Mouse (Mus musculus) left cerebral cortex, adult 2 months (tissue): ENCODE measurements at regions not wholly inside any gene's neighbourhood (a gene's known extent, or its start where the extent isn't known, plus 50 kb on each side); places are given as distances from the start of the nearest gene placed in this dataset.
A peak's percentile ranks its signal among the peaks of the same experiment; 100 is the strongest.

Source experiments
- DNase-seq, 2 experiments: peaks; one replicate each; pipeline ENCODE4 v3.0.0; 2021 to 2022; ENCODE audit warnings: low spot score in 2 of 2, mixed read lengths in 1 of 2; ENCODE audit errors: extremely low spot score in 1 of 2
- H3K27ac ChIP-seq: fragments of 200-600 bp; 2 replicates; pipeline ENCODE4 v1.8.1; 2022
- H3K4me3 ChIP-seq: fragments of 200-600 bp; 2 replicates; pipeline ENCODE4 v1.8.1; 2022
- CTCF ChIP-seq: fragments of 200-600 bp; IDR thresholded peaks from 2 replicates; pipeline ENCODE4 v1.8.1; 2022; ENCODE audit warnings: antibody characterized with exemption, mild to moderate bottlenecking, moderate library complexity
- intact Hi-C: fragments of 180-260 bp; cut with DNase I; formaldehyde crosslinking; loops from one replicate; pipeline ENCODE4 v1.15.1; 2025

DNA sequence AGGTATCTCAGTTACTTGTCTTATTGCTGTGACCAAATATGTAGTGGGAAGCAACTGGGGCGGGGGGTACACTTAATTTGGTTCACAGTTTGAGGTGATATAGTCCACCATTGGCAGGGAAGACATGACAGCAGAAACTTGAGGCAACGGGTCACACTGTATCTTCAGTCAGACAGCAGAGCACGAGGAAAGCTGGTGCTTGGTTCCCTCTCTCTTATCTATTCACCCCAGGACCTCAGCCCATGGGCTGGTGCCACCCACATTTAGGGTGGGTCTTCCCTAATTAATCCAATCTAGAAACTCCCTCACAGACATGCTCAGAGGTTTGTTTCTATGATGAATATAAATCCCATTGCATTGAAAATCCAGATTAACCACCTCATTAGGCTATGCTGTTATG, 56.5 kb downstream of the Otud1 start:
- no peak overlapping the region for H3K4me3 ChIP-seq
- TF ChIP-seq CTCF, result no peak
- no peak overlapping the region for H3K27ac ChIP-seq
- intact Hi-C loops, result loop anchor here (10.0 kb wide), 2 partner anchors 781 to 961 kb away; no protein-coding TSS in a partner anchor
- no peak for DNase-seq

DNA sequence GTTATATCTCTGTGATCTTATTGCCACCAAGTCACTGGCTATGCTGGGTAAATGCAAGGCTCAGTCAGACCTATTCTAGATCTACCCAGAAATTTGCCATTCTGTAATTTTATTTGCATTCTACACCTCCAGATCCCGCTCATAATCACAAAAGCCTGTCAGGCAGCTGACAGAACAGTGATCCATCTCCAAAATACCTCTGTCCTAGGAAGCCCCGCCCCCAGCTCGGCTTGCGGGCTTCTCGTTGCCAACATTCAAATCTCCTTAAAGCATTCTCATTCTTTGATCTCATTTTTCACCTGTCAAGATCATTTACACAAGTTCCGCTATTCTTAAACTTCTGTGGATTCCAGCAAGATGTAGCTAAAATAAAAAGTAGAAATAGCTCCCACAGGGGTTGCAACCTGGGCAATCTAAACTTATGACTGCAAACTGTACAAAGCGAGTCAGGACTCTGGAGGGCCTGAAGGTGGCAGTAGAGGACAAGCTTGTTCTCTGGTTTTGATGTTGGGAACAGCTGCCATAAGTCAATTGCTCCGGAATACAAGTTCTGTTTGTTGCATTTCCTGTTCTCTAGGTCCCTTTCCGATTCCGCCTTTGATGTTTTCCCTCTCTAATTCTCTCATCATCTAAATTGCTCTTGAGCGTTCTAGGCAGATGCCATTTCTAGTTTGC, 58.1 kb downstream of the Otud1 start:
- DNase-seq, result peak; percentile 46 to 69
- intact Hi-C loops, result loop anchor here (5.0 to 10.0 kb wide), 3 partner anchors 779 to 1062 kb away; no protein-coding TSS in a partner anchor
- peak; percentile 94 for TF ChIP-seq CTCF
- Histone ChIP-seq H3K4me3 (no peak overlapping the region), H3K27ac (no peak overlapping the region)

DNA sequence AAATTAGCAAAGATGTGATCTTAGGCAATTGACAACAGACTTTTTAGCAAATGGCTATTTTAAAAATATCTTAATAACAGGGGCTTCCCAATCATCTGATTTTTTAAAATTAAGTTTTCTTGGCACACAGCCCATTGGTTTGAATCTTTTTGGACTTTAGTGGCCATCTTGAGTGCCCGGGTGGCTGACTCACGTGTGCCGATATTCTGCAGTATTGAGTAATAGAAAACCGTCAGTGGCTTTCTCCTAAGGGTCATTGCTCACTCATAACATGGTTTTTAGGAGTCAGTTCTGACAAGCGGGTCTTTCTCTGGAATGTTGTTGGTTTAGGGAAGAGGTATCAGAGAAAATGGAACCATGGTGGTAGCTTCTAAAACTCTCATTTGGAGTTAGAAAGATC, 58.8 kb downstream of the Otud1 start:
- H3K4me3 ChIP-seq, result no peak overlapping the region
- no peak for TF ChIP-seq CTCF
- no peak for DNase-seq
- H3K27ac ChIP-seq, result no peak overlapping the region
- intact Hi-C loops, result loop anchor here (5.0 to 10.0 kb wide), 3 partner anchors 778 to 1061 kb away; no protein-coding TSS in a partner anchor

DNA sequence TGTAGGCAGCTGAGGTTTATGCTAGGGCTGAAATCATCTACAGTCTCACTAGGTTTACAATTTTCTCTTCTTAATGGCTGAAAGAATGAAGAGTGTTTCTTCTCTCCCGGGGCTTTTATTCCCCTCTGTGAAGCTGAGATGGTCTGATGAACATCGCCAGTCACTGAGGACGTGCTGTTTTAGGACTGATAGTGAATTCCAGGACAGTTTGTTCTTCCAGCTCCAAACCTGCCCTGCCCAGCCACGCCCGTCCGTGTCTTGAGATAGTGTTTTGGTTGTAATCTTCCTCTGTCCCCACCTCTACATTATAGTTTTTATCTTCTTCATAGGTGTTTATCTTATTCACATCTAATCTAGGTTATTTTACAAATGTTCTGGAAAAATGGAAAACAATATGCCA, 68.5 kb downstream of the Otud1 start:
- no peak overlapping the region for H3K4me3 ChIP-seq
- no peak for TF ChIP-seq CTCF
- intact Hi-C loops, result loop anchor here (5.0 to 10.0 kb wide), 2 partner anchors 179 to 309 kb away; partner anchors contain the start of gene Etl4
- DNase-seq, result no peak
- no peak overlapping the region for H3K27ac ChIP-seq

DNA sequence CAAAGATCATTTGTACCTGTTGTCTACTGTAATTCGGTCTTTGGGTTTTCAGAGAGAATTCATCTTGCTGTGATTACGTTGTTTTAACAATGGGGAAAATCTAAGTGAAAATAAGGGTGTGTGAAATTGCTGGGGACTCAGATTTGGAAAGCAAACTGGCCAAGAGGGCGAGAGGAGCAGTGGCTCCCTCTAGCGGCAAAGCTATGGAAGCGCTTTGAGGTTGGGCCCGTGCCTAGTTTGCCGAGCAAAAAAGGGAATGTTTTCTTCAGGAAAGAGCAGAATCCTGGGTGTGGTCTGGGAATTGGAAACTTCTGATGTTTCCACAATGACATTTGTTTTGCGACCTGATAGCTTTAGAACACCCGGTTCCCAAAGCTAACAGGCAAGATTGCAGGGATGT, 69.4 kb downstream of the Otud1 start:
- peak; percentile 90 for TF ChIP-seq CTCF
- intact Hi-C loops, result loop anchor here (5.0 to 10.0 kb wide), 2 partner anchors 178 to 310 kb away; partner anchors contain the start of gene Etl4
- peak; percentile 38 to 46 for DNase-seq
- no peak overlapping the region for H3K27ac ChIP-seq
- H3K4me3 ChIP-seq, result no peak overlapping the region

DNA sequence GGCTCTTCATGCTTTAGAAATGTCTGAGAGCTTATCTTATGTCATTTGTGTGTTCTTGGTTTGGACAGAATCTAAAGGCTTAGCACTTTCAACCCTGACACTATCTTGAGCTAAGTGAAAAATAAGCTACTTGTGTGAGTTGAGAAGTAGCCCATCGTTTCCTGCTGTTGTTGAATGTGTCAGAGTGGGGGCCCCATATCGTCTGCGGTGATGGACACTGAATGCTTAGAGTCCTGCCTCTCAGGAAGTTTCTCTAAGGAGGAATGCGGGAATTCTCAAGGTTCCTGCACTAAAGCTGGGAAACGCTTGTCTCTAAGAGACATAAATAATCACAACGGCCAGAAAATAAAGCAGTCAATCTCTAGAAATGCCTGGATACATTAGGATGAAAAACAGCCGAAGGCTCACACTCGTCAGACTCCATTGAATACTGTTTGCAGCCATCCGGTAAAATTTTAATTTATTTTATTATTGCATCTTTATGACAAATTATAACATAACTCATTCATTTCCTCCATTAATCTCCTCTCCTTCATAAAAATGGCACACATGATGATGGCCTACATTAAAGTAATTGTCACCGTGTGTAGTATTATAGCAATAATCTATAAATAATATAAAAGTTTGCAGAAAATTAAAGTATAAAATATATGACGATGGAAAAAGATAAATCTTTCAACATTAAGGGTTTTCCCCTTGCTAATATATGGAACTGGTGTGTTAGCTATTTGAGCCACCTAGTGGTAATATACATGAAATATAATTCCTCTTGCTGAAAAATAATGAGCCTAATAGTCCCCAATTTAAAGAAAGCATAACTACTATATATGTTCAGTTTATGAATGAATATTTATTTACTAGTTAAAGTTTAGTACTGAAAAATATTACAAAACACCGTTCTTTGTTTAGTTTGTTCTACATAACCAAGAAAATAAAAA, 75.6 kb downstream of the Otud1 start:
- no peak overlapping the region for H3K4me3 ChIP-seq
- no peak for DNase-seq
- intact Hi-C loops, result no loop called here
- no peak overlapping the region for H3K27ac ChIP-seq
- peak; percentile 45 for TF ChIP-seq CTCF

DNA sequence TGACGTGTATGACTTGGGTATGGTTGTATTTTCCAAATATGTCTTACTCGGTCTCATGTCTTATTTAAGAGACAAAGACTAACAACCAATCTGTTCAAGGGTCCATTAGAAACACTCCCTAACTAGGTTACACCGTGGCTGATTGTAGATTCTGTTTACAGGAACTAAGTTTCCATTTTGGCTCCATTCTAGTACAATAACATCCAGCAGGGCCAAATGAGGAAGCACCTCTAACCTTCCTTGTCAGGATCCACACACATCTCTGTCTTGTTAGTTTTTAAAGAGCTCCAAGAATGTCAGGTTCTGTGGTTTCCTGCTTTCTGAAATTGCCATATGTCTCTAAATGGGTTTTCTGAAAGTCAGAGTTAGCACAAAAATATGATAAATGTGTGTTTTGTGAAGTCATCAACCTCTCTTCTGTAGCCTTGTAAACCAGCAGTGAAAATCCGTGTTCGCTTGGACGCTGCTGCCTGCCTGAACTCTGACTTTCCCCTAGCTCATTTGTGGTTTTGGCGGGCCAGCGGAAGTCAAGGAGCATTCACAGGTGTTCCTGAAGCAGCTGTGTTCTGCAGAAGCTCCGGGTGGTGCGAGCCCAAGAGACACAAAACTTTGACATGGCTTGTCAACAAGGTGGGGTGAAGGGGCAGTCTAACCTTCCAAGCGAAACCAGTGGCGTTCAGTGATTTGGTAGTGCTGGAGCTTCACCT, 76.8 kb downstream of the Otud1 start:
- Histone ChIP-seq H3K4me3 (no peak overlapping the region), H3K27ac (no peak overlapping the region)
- intact Hi-C loops, result no loop called here
- no peak for TF ChIP-seq CTCF
- no peak for DNase-seq

DNA sequence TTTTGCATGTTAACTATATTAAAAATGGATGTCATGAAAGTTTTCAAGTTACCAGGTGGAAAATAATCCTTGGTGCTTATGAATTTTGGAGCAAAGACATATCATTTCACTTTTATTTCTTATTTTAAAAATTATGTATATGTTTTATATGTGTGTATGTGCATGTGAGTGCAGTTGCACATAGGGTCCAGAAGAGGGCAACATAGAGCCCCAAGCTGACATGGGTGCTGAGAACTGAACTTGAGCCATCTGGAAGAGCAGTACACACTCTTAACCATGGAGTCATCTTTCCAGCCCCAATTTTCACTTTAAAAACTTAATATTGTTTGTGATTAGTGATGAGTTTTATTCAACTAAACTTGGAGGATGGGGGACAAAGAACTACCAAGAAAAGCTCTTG, 84.0 kb downstream of the Otud1 start:
- no peak for DNase-seq
- no peak; the same call in 1 of the 2 replicates for TF ChIP-seq CTCF
- Histone ChIP-seq H3K27ac (no peak overlapping the region), H3K4me3 (no peak overlapping the region)
- intact Hi-C loops, result no loop called here

DNA sequence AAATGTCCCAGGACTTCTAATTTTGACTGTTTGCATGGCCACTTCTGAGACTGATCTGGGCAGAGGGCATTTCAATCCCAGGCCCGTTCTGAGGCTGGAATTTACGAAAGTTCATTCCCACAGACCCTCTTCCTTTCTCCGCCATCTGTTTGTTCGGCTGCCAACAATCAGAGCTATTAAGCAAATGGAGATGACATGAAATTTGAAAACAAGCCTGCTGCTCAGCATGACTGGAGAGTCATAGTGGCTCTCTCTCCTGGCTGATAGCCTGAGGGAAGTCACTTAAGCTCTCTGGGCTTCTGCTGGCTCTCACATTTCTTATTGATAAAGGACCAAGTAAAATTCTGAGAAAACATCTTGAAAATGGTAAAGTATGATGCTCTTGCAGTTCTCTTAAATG, 85.9 kb downstream of the Otud1 start:
- TF ChIP-seq CTCF, result no peak
- H3K4me3 ChIP-seq, result no peak overlapping the region
- DNase-seq, result no peak
- intact Hi-C loops, result no loop called here
- no peak overlapping the region for H3K27ac ChIP-seq

DNA sequence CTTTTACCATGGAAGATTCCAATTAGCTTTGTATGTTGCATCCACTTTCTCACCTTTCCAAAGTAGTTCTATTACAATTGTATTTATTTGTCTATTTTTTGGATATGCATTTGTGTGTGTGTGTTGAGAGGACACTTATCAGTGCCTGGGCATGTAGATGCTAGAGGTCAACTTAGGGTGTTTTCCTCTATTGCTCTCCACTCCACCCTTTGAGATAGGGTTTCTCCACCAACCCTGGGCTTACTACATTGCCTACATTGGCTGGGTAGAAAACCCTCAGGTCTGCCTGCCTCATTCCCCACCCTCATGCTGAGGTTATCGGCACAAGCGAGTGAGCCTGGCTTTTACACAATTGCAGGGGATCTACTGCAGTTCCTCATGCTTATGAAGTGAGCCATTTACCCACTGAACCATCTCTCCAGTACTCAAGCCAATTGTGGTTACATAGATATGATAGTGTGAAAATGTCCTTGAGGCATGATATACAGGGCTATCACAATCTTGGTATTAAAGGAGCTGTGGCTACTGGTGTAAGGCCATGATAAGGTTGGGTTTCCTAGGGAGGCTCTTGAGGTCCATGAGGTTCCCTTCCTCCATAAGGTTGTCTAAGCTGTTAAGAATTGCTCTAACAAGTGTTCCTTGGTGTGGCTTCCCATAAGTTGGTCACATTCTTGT, 87.6 kb downstream of the Otud1 start:
- no peak overlapping the region for H3K4me3 ChIP-seq
- H3K27ac ChIP-seq, result no peak overlapping the region
- no peak for DNase-seq
- TF ChIP-seq CTCF, result no peak
- intact Hi-C loops, result no loop called here

DNA sequence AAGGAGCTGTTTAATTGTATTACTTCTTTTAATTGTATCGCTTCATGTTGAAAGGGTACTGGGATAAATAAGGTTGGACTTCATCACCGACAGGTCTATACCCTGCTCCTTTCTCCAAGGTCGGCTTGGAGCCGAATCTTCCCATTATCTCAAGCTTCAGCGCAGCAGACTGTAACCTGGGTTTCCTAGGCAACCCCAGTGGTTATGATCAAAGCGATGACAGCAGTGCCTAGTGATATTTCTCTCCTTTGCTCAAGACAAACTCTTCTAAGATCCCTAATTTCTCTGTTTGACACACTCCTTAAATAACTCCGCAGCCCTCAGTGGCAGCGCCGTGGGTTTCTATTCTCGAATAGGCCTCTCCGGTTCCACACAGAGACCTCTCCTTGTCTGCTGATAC, 95.2 kb downstream of the Otud1 start:
- peak overlapping the region; percentile 60; the same call in 1 of the 2 replicates for H3K27ac ChIP-seq
- no peak for TF ChIP-seq CTCF
- no peak overlapping the region for H3K4me3 ChIP-seq
- peak in 1 of 2 experiments; percentile 13 for DNase-seq
- intact Hi-C loops, result no loop called here
